Mouse (Mus musculus) neural tube, embryonic 15.5 days (tissue): ENCODE data around the gene Slc13a3. TPM values are rescaled to one million over a fixed set of nuclear protein-coding genes. Genes with fewer than 3 reads are reported as not detected.
"Not testable (repeated sequence)": the region's sequence is repeated elsewhere in the genome, so short reads cannot be mapped to it uniquely, and the experiment has no call there.

Experiments used
- ATAC-seq: fragments of 200-750 bp; cut with Nextera tagmentation; 2 replicates; pipeline ENCODE4 v1.8.0; 2017; ENCODE audit warnings: mild to moderate bottlenecking, moderate TSS enrichment, moderate library complexity; ENCODE audit not compliant: low FRiP score
- H3K27ac ChIP-seq: fragments of 300-500 bp; sonication (generic); replicated peaks from 2 replicates; pipeline ENCODE4 v1.5.1; 2015; ENCODE audit warnings: mild to moderate bottlenecking, inconsistent platforms
- H3K27me3 ChIP-seq: fragments of 300-500 bp; sonication (generic); replicated peaks from 2 replicates; pipeline ENCODE4 v1.6.1; 2015; ENCODE audit warnings: inconsistent platforms
- H3K36me3 ChIP-seq: fragments of 300-500 bp; sonication (generic); 2 replicates; pipeline ENCODE4 v1.6.1; 2015; ENCODE audit warnings: inconsistent platforms
- H3K4me1 ChIP-seq: fragments of 300-500 bp; sonication (generic); 2 replicates; pipeline ENCODE4 v1.6.1; 2015; ENCODE audit warnings: inconsistent platforms
- H3K4me2 ChIP-seq: fragments of 300-500 bp; sonication (generic); 2 replicates; pipeline ENCODE4 v1.6.1; 2015; ENCODE audit warnings: inconsistent platforms, mild to moderate bottlenecking, moderate library complexity
- H3K4me3 ChIP-seq: fragments of 300-500 bp; sonication (generic); replicated peaks from 2 replicates; pipeline ENCODE4 v1.5.1; 2015; ENCODE audit warnings: mild to moderate bottlenecking, inconsistent platforms
- H3K9ac ChIP-seq: fragments of 300-500 bp; sonication (generic); replicated peaks from 2 replicates; pipeline ENCODE4 v1.6.1; 2015; ENCODE audit warnings: mild to moderate bottlenecking, inconsistent platforms
- H3K9me3 ChIP-seq: fragments of 300-500 bp; sonication (generic); replicated peaks from 2 replicates; pipeline ENCODE4 v1.6.1; 2016; ENCODE audit warnings: inconsistent platforms
- WGBS: fragments of 180-500 bp; shearing (Covaris S2); methylation state at CpG from one replicate; pipeline ENCODE4 v1.1.7; 2015; ENCODE audit warnings: mixed read lengths; 5-methylcytosine and 5-hydroxymethylcytosine counted together
- polyA plus RNA-seq: library from polyadenylated mRNA; unstranded; fragments of >200 nt; fragmentation: Nextera tagmentation; extraction: Ambion mirVana; gene quantifications from 2 replicates; pipeline ENCODE4 v1.2.1, GENCODE M21; 2015

Slc13a3 gene
- 2.8 and 3.5 TPM in 2 replicates for polyA plus RNA-seq

GRCm38 (mm10) chr2:165473003-165473402 lies at the start of gene Slc13a3:
Gene Slc13a3, minus strand, starts transcription at chr2:165473230.
- Histone ChIP-seq H3K4me2 (peak within 1 kb of the TSS; percentile 54), H3K27ac (no peak within 1 kb of the TSS), H3K4me1 (peaks cover 5% of the 10 kb centered on the region), H3K9ac (0 out of 2 replicates have a peak within 1 kb of the TSS, but pooled peaks have one; percentile 23), H3K9me3 (no peaks in the 10 kb centered on the region), H3K4me3 (peak within 1 kb of the TSS; percentile 26), H3K36me3 (no peaks in the 10 kb centered on the region), H3K27me3 (peaks cover 24% of the 10 kb centered on the region)
- under 1% methylated on average over 34 of the region's 35 CpGs for WGBS
- ATAC-seq = no peak

- 96% methylated on average over 20 of the region's 20 CpGs for WGBS
- Histone ChIP-seq H3K4me3 (no peak overlapping the region), H3K27me3 (0 out of 2 replicates have a peak, but pooled peaks cover 4% of the 10 kb centered on the region), H3K36me3 (no peaks in the 10 kb centered on the region), H3K4me2 (no peak overlapping the region), H3K4me1 (peaks cover 22% of the 10 kb centered on the region), H3K9me3 (no peaks in the 10 kb centered on the region), H3K27ac (no peak overlapping the region), H3K9ac (no peak overlapping the region)
- no peak for ATAC-seq
Measured at GRCm38 (mm10) chr2:165515178-165515728, 42.2 kb upstream of the Slc13a3 start.

- 17% methylated on average over 11 of the region's 11 CpGs for WGBS
- Histone ChIP-seq H3K27me3 (0 out of 2 replicates have a peak, but pooled peaks cover 4% of the 10 kb centered on the region), H3K4me3 (no peak overlapping the region), H3K4me2 (peak overlapping the region; percentile 17; the same call in 1 of the 2 replicates), H3K36me3 (no peaks in the 10 kb centered on the region), H3K27ac (no peak overlapping the region), H3K4me1 (peaks cover 22% of the 10 kb centered on the region), H3K9me3 (no peaks in the 10 kb centered on the region), H3K9ac (0 out of 2 replicates have a peak overlapping the region, but pooled peaks have one; percentile 3)
- no peak for ATAC-seq
Measured at GRCm38 (mm10) chr2:165512870-165513600, 40.0 kb upstream of the Slc13a3 start.

- Histone ChIP-seq H3K4me3 (no peak overlapping the region), H3K9ac (no peak overlapping the region), H3K4me2 (no peak overlapping the region), H3K9me3 (no peaks in the 10 kb centered on the region), H3K27me3 (0 out of 2 replicates have a peak, but pooled peaks cover 4% of the 10 kb centered on the region), H3K4me1 (peaks cover 22% of the 10 kb centered on the region), H3K27ac (no peak overlapping the region), H3K36me3 (no peaks in the 10 kb centered on the region)
- WGBS = 8% methylated on average over 7 of the region's 7 CpGs
- no peak for ATAC-seq
Measured at GRCm38 (mm10) chr2:165512426-165512825, 39.4 kb upstream of the Slc13a3 start.

- not testable (repeated sequence) for H3K36me3 ChIP-seq, H3K27me3 ChIP-seq, H3K4me2 ChIP-seq, H3K9me3 ChIP-seq, ATAC-seq, H3K9ac ChIP-seq, H3K27ac ChIP-seq, H3K4me3 ChIP-seq
- H3K4me1 ChIP-seq = peaks cover 22% of the 10 kb centered on the region
- WGBS = 83% methylated on average over 4 of the region's 4 CpGs
Measured at GRCm38 (mm10) chr2:165511530-165511929, 38.5 kb upstream of the Slc13a3 start.

- not testable (repeated sequence) for H3K4me3 ChIP-seq, H3K27ac ChIP-seq, H3K9ac ChIP-seq, H3K27me3 ChIP-seq, H3K36me3 ChIP-seq, ATAC-seq, H3K9me3 ChIP-seq, H3K4me2 ChIP-seq
- 78% methylated on average over 2 of the region's 2 CpGs for WGBS
- H3K4me1 ChIP-seq = peaks cover 22% of the 10 kb centered on the region
Measured at GRCm38 (mm10) chr2:165510914-165511458, 38.0 kb upstream of the Slc13a3 start.

- Histone ChIP-seq H3K36me3 (no peaks in the 10 kb centered on the region), H3K4me2 (no peak overlapping the region), H3K4me1 (peaks cover 22% of the 10 kb centered on the region), H3K27ac (no peak overlapping the region), H3K9me3 (no peaks in the 10 kb centered on the region), H3K4me3 (no peak overlapping the region), H3K9ac (no peak overlapping the region), H3K27me3 (0 out of 2 replicates have a peak, but pooled peaks cover 4% of the 10 kb centered on the region)
- ATAC-seq = no peak
- 40% methylated on average over 5 of the region's 5 CpGs for WGBS
Measured at GRCm38 (mm10) chr2:165510466-165510865, 37.4 kb upstream of the Slc13a3 start.

- WGBS = 82% methylated on average over 9 of the region's 9 CpGs
Measured at GRCm38 (mm10) chr2:165509686-165510085, 36.7 kb upstream of the Slc13a3 start.

GRCm38 (mm10) chr2:165503259-165504203 lies 30.5 kb upstream of the Slc13a3 start, which contains the start of gene Slc2a10:
Gene Slc2a10, plus strand, starts transcription at chr2:165503787.
- H3K27ac ChIP-seq = peak within 1 kb of the TSS; percentile 10; the same call in 1 of the 2 replicates
- ATAC-seq = peak; percentile 65
- WGBS = 4% methylated on average over 31 of the region's 32 CpGs

More at GRCm38 (mm10) chr2:165509686-165510085, 36.7 kb upstream of the Slc13a3 start:
- Histone ChIP-seq H3K4me3 (no peak overlapping the region), H3K27me3 (no peaks in the 10 kb centered on the region), H3K4me1 (peaks cover 17% of the 10 kb centered on the region), H3K9me3 (no peaks in the 10 kb centered on the region), H3K27ac (no peak overlapping the region), H3K9ac (no peak overlapping the region), H3K36me3 (no peaks in the 10 kb centered on the region), H3K4me2 (no peak overlapping the region)
- ATAC-seq = no peak

GRCm38 (mm10) chr2:165498816-165499215 lies 25.8 kb upstream of the Slc13a3 start:
- Histone ChIP-seq H3K4me2 (no peak overlapping the region), H3K9ac (no peak overlapping the region), H3K36me3 (no peaks in the 10 kb centered on the region), H3K4me3 (no peak overlapping the region), H3K27ac (no peak overlapping the region), H3K9me3 (no peaks in the 10 kb centered on the region), H3K27me3 (no peaks in the 10 kb centered on the region), H3K4me1 (peaks cover 19% of the 10 kb centered on the region)
- ATAC-seq = no peak
- 74% methylated on average over 6 of the region's 6 CpGs for WGBS

More at GRCm38 (mm10) chr2:165503259-165504203, 30.5 kb upstream of the Slc13a3 start, which contains the start of gene Slc2a10:
- Histone ChIP-seq H3K9me3 (no peaks in the 10 kb centered on the region), H3K4me1 (peaks cover 18% of the 10 kb centered on the region), H3K27me3 (no peaks in the 10 kb centered on the region), H3K4me2 (peak within 1 kb of the TSS; percentile 57), H3K9ac (peak within 1 kb of the TSS; percentile 30; the same call in 1 of the 2 replicates), H3K36me3 (no peaks in the 10 kb centered on the region), H3K4me3 (peak within 1 kb of the TSS; percentile 33)
